Mouse (Mus musculus) liver, embryonic 11.5 days (tissue): ENCODE measurements around the gene Bfsp1. TPM values are rescaled to one million over a fixed set of nuclear protein-coding genes. Genes with fewer than 3 reads are reported as not detected.

Experiments used
- ATAC-seq: fragments of 200-750 bp; cut with Nextera tagmentation; replicated peaks from 2 replicates; pipeline ENCODE4 v1.8.0; 2017; ENCODE audit warnings: moderate number of reproducible peaks, mild to moderate bottlenecking, moderate TSS enrichment, moderate library complexity; ENCODE audit not compliant: low FRiP score
- DNase-seq: peaks from one replicate; pipeline ENCODE4 v3.0.0-alpha.2; 2017; ENCODE audit warnings: low spot score
- H3K27ac ChIP-seq: fragments of 300-500 bp; sonication (generic); 2 replicates; pipeline ENCODE4 v1.5.1; 2014; ENCODE audit warnings: mild to moderate bottlenecking, low read depth, low read length, control low read depth
- H3K27me3 ChIP-seq: fragments of 300-500 bp; sonication (generic); replicated peaks from 2 replicates; pipeline ENCODE4 v1.6.1; 2014; ENCODE audit warnings: low read length, mixed read lengths; ENCODE audit not compliant: control insufficient read depth, insufficient read depth
- H3K36me3 ChIP-seq: fragments of 300-500 bp; sonication (generic); 2 replicates; pipeline ENCODE4 v1.6.1; 2014; ENCODE audit warnings: mild to moderate bottlenecking, low read length, moderate library complexity, mixed read lengths; ENCODE audit not compliant: control insufficient read depth, insufficient read depth
- H3K4me1 ChIP-seq: fragments of 300-500 bp; sonication (generic); replicated peaks from 2 replicates; pipeline ENCODE4 v1.6.1; 2014; ENCODE audit warnings: low read length, mixed read lengths; ENCODE audit not compliant: control insufficient read depth, insufficient read depth
- H3K4me2 ChIP-seq: fragments of 300-500 bp; sonication (generic); 2 replicates; pipeline ENCODE4 v1.6.1; 2014; ENCODE audit warnings: mild to moderate bottlenecking, control low read depth, moderate library complexity
- H3K4me3 ChIP-seq: fragments of 300-500 bp; sonication (generic); 2 replicates; pipeline ENCODE4 v1.5.1; 2014; ENCODE audit warnings: low read depth, low read length, control low read depth
- H3K9ac ChIP-seq: fragments of 300-500 bp; sonication (generic); 2 replicates; pipeline ENCODE4 v1.6.1; 2014; ENCODE audit warnings: low read depth, low read length, control low read depth
- H3K9me3 ChIP-seq: fragments of 300-500 bp; sonication (generic); 2 replicates; pipeline ENCODE4 v1.6.1; 2016; ENCODE audit warnings: low read length, inconsistent platforms, mixed read lengths; ENCODE audit not compliant: control insufficient read depth
- WGBS: fragments of 180-500 bp; shearing (Covaris S2); extraction: QIAGEN DNeasy Blood & Tissue Kit; methylation state at CpG from one replicate; pipeline ENCODE4 v1.1.7; 2014; 5-methylcytosine and 5-hydroxymethylcytosine counted together
- polyA plus RNA-seq: library from polyadenylated mRNA; unstranded; fragments of >200 nt; fragmentation: Nextera tagmentation; extraction: Ambion mirVana; gene quantifications from 2 replicates; pipeline ENCODE4 v1.2.1, GENCODE M21; 2014

Gene Bfsp1
- polyA plus RNA-seq, 1 experiment from 2014 or later: 0.45 TPM

DNA sequence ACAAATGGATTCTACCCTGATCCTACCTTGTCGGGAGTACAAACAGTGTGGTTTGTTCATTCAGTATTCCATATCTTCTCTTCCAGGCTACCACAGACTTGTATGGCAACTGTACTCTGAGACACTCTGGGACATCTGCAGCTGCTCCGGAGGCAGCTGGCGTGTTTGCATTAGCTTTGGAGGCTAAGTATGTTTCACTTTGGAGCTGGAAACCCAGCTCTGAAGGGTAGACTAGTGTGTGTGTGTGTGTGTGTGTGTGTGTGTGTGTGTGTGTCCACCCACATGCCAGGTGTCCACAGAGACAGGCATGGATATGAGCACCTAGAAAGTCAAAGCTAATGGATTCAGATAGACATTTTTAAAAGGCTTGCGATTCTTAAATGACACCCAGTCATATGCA, 67.1 kb downstream of the Bfsp1 start:
- no peak overlapping the region for H3K4me3 ChIP-seq
- no peaks in the 10 kb centered on the region for H3K36me3 ChIP-seq
- H3K4me2 ChIP-seq: no peak overlapping the region
- no peak for ATAC-seq
- 85% methylated on average over 4 of the region's 4 CpGs for WGBS
- no peaks in the 10 kb centered on the region for H3K27me3 ChIP-seq
- no peaks in the 10 kb centered on the region for H3K4me1 ChIP-seq
- H3K9ac ChIP-seq: no peak overlapping the region
- no peak for DNase-seq
- H3K27ac ChIP-seq: no peak overlapping the region
- H3K9me3 ChIP-seq: no peaks in the 10 kb centered on the region

GRCm38 (mm10) chr2:143789911-143790310, 73.1 kb downstream of the Bfsp1 start:
- Histone ChIP-seq H3K36me3 (no peaks in the 10 kb centered on the region), H3K4me2 (no peak overlapping the region), H3K27me3 (no peaks in the 10 kb centered on the region), H3K27ac (no peak overlapping the region), H3K4me3 (no peak overlapping the region), H3K9ac (no peak overlapping the region), H3K9me3 (no peaks in the 10 kb centered on the region), H3K4me1 (no peaks in the 10 kb centered on the region)
- ATAC-seq (no peak), DNase-seq (no peak)
- 73% methylated on average over 5 of the region's 5 CpGs for WGBS

GRCm38 (mm10) chr2:143780310-143780709, 82.7 kb downstream of the Bfsp1 start:
- H3K27me3 ChIP-seq: no peaks in the 10 kb centered on the region
- no peak overlapping the region for H3K4me2 ChIP-seq
- no peak overlapping the region for H3K9ac ChIP-seq
- no peak overlapping the region for H3K4me3 ChIP-seq
- H3K36me3 ChIP-seq: no peaks in the 10 kb centered on the region
- H3K27ac ChIP-seq: no peak overlapping the region
- no peaks in the 10 kb centered on the region for H3K9me3 ChIP-seq
- no peaks in the 10 kb centered on the region for H3K4me1 ChIP-seq
- 65% methylated on average over 2 of the region's 2 CpGs for WGBS
- DNase-seq (no peak), ATAC-seq (no peak)

Other genes starting within 250 kb of the Bfsp1 start
- gene Dstn, start 52.1 kb upstream of the Bfsp1 start, polyA plus RNA-seq: 241 and 242 TPM in 2 replicates
- 63.6 and 89.6 TPM in 2 replicates for gene Rrbp1, start 148.1 kb upstream of the Bfsp1 start, polyA plus RNA-seq
- not detected in 2 replicates for gene Banf2, start 169.9 kb upstream of the Bfsp1 start, polyA plus RNA-seq